Mouse (Mus musculus) embryonic fibroblast, embryonic 13.5 days (primary cell): Measurements from ENCODE around the gene Gpsm1. TPM values are rescaled to one million over a fixed set of nuclear protein-coding genes. Genes with fewer than 3 reads are reported as not detected.
A peak's percentile ranks its signal among the peaks of the same experiment; 100 is the strongest.

ENCODE experiments used
- H3K27ac ChIP-seq: 2 replicates; pipeline ENCODE4 v1.5.1; 2012; ENCODE audit warnings: low read length, control low read depth, inconsistent platforms; ENCODE audit not compliant: insufficient read depth
- H3K4me1 ChIP-seq: 2 replicates; pipeline ENCODE4 v1.6.1; 2011; ENCODE audit warnings: low read length; ENCODE audit not compliant: control insufficient read depth, insufficient read depth
- H3K4me3 ChIP-seq: 2 replicates; pipeline ENCODE4 v1.5.1; 2011; ENCODE audit warnings: mild to moderate bottlenecking, control low read depth, low read length; ENCODE audit not compliant: insufficient read depth
- CTCF ChIP-seq: IDR thresholded peaks from 2 replicates; pipeline ENCODE4 v1.5.1; 2011; ENCODE audit warnings: mild to moderate bottlenecking, control low read depth, low read length, moderate library complexity, borderline replicate concordance; ENCODE audit not compliant: insufficient read depth
- POLR2A ChIP-seq: IDR thresholded peaks from 2 replicates; pipeline ENCODE4 v1.6.1; 2011; ENCODE audit warnings: low read depth, mild to moderate bottlenecking, control low read depth, low read length, moderate library complexity
- polyA plus RNA-seq: library from polyadenylated mRNA; stranded (reverse); fragments of >200 nt; gene quantifications from 2 replicates; pipeline ENCODE4 v1.2.4, GENCODE M21; 2011; ENCODE audit warnings: low read depth; ENCODE audit not compliant: missing spikeins, insufficient read length

Gene Gpsm1
- polyA plus RNA-seq, 1 experiment: 26.8 TPM

DNA sequence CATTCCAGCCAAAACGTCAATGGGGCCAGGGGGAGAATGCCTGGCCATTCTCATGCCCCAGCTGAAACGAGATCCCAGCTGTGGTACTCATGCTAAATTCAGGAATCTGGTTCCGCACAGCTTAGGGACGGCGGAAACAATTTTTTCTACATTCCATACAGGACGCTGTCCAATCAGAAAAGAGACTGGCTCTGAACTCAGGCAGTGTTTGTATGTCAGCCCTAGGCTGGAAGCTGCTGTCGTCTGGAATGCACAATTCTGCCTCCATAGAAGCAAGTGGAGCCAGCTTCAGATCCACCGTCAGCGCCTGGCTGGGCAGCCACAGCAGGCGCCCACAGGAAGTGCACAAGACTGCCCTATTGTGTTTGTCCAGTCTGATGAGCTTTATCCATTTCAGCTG, 5.6 kb upstream of the Gpsm1 start:
- no peak overlapping the region for H3K4me3 ChIP-seq
- peak overlapping the region; percentile 90 for H3K27ac ChIP-seq
- TF ChIP-seq CTCF (no peak), POLR2A (no peak; the same call in 1 of the 2 replicates)
- peaks cover 8% of the 10 kb centered on the region for H3K4me1 ChIP-seq

DNA sequence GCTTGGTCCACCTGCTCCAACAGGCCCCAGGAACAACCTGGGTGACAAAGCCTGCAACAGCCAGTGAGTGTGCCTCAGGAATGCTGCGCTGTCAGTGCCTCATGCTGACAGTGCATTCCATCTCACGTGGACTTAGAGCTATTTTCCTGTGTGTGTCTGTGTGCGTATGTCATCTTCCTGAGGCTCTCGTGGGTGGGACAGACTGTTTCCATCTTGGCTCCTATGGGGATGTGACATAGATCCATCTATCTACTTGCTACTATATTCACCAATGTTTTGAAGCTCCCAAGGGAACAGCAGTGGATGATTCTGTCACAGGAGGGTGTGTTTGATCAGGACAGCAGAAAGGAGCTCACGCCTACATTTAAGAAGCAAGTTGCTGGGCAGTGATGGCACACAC, 3.4 kb upstream of the Gpsm1 start:
- no peak overlapping the region for H3K27ac ChIP-seq
- no peak overlapping the region for H3K4me3 ChIP-seq
- peaks cover 9% of the 10 kb centered on the region for H3K4me1 ChIP-seq
- no peak for TF ChIP-seq CTCF
- TF ChIP-seq POLR2A: no peak

GRCm38 (mm10) chr2:26312812-26313211, 2.5 kb upstream of the Gpsm1 start:
- Histone ChIP-seq H3K4me3 (no peak overlapping the region), H3K4me1 (peaks cover 11% of the 10 kb centered on the region), H3K27ac (no peak overlapping the region)
- TF ChIP-seq POLR2A: no peak
- TF ChIP-seq CTCF: 0 out of 2 replicates have a peak, but pooled peaks have one; percentile 34

GRCm38 (mm10) chr2:26313394-26313793, 1.9 kb upstream of the Gpsm1 start:
- Histone ChIP-seq H3K4me1 (peaks cover 13% of the 10 kb centered on the region), H3K4me3 (no peak overlapping the region), H3K27ac (peak overlapping the region; percentile 87)
- TF ChIP-seq CTCF: no peak
- TF ChIP-seq POLR2A: no peak

GRCm38 (mm10) chr2:26314281-26315071, 839 bp upstream of the Gpsm1 start:
- Histone ChIP-seq H3K4me3 (no peak overlapping the region), H3K4me1 (peaks cover 13% of the 10 kb centered on the region), H3K27ac (peak overlapping the region; percentile 87)
- TF ChIP-seq CTCF: no peak
- peak; percentile 35; the same call in 1 of the 2 replicates for TF ChIP-seq POLR2A

DNA sequence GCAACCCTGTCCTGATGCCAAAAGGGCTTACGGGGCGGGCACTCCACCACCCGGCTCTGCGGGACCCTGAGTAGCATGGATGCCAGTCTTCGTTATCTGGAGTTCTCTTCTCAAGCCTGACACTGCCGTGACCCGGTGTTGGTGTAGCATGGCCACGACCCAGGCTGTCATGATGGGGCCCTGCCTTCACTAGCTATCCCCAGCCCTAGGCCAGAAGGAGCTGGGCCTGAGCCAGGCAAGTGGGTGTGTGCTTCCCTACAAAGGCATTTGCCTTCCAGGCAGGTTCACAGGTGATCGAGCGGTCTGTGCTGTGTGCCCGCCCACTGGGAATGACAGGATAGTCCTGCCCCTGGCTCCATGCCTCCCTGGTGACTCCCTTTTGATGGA, 603 bp downstream of the Gpsm1 start:
- TF ChIP-seq POLR2A (no peak), CTCF (no peak)
- Histone ChIP-seq H3K4me3 (peak overlapping the region; percentile 68), H3K27ac (peak overlapping the region; percentile 89), H3K4me1 (peaks cover 8% of the 10 kb centered on the region; the same call in 1 of the 2 replicates)

- Histone ChIP-seq H3K27ac (peak overlapping the region; percentile 89; the same call in 1 of the 2 replicates), H3K4me1 (peaks cover 8% of the 10 kb centered on the region; the same call in 1 of the 2 replicates), H3K4me3 (peak overlapping the region; percentile 68)
- TF ChIP-seq CTCF (no peak), POLR2A (no peak)
Measured at GRCm38 (mm10) chr2:26316576-26317246, 1.4 kb downstream of the Gpsm1 start.

DNA sequence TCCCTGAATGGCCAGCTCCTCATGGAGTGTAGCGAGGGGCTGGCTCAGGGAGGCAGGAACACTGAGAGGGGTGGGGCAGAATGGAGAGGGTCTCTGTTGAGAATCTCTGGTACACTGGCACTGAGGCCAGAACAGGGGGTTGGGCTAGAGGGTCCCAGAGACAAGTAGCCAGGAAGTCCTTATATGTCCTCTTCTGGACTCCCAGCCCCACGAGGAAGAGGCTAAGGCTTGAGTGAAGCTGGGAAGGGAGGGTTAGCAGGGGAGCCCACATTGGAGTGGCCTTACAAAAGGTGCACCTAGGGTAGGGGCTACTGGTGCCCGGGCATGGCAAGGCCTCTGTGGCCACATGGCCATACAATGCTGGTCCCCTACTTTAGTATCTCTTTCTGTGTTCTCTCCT, 2.1 kb downstream of the Gpsm1 start:
- no peak overlapping the region for H3K27ac ChIP-seq
- H3K4me1 ChIP-seq: peaks cover 8% of the 10 kb centered on the region; the same call in 1 of the 2 replicates
- TF ChIP-seq POLR2A: no peak

GRCm38 (mm10) chr2:26317991-26318672, 2.8 kb downstream of the Gpsm1 start:
- TF ChIP-seq POLR2A: no peak
- no peak for TF ChIP-seq CTCF
- H3K4me3 ChIP-seq: no peak overlapping the region
- no peak overlapping the region for H3K27ac ChIP-seq
- peaks cover 8% of the 10 kb centered on the region; the same call in 1 of the 2 replicates for H3K4me1 ChIP-seq

More for the DNA sequence above, 2.1 kb downstream of the Gpsm1 start:
- H3K4me3 ChIP-seq: no peak overlapping the region

- no peak overlapping the region for H3K27ac ChIP-seq
- H3K4me3 ChIP-seq: no peak overlapping the region
- H3K4me1 ChIP-seq: peaks cover 8% of the 10 kb centered on the region; the same call in 1 of the 2 replicates
- TF ChIP-seq POLR2A (no peak), CTCF (no peak)
Measured at GRCm38 (mm10) chr2:26319109-26319508, 3.8 kb downstream of the Gpsm1 start.
